Mouse (Mus musculus): ENCODE results near the gene Mapk7. TPM values are rescaled to one million over a fixed set of nuclear protein-coding genes. Genes with fewer than 3 reads are reported as not detected.

Gene Mapk7
- 28.8 and 29.6 TPM in 2 replicates for polyA plus RNA-seq (2015; fragmentation: Nextera tagmentation; extraction: Ambion mirVana)

GRCm38 (mm10) chr11:61494129-61494997, at the start of gene Mapk7:
Mapk7 (minus strand) TSS chr11:61494406.
- Histone ChIP-seq H3K27me3 (replicated peaks) (no peaks in the 10 kb centered on the region), H3K9me3 (no peaks in the 10 kb centered on the region), H3K4me1 (peaks cover 26% of the 10 kb centered on the region), H3K36me3 (peaks cover 36% of the 10 kb centered on the region), H3K4me3 (peak within 1 kb of the TSS; percentile 95), H3K9ac (peak within 1 kb of the TSS; percentile 90), H3K4me2 (peak within 1 kb of the TSS; percentile 95), H3K27ac (replicated peaks) (peak within 1 kb of the TSS; percentile 91)
- under 1% methylated on average over 61 of the region's 62 CpGs for WGBS
- peak; percentile 91 for ATAC-seq (ENCODE audit: extremely low read depth, insufficient number of reproducible peaks, low FRiP score, low TSS enrichment)

- Histone ChIP-seq H3K4me3 (no peak overlapping the region), H3K36me3 (peaks cover 60% of the 10 kb centered on the region), H3K27me3 (replicated peaks) (no peaks in the 10 kb centered on the region), H3K4me1 (peaks cover 36% of the 10 kb centered on the region), H3K27ac (replicated peaks) (no peak overlapping the region), H3K9ac (no peak overlapping the region), H3K4me2 (no peak overlapping the region), H3K9me3 (no peaks in the 10 kb centered on the region)
- 86% methylated on average over 2 of the region's 2 CpGs for WGBS
- no peak for ATAC-seq (ENCODE audit: extremely low read depth, insufficient number of reproducible peaks, low FRiP score, low TSS enrichment)
These were observed 46.9 kb upstream of the Mapk7 start for GRCm38 (mm10) chr11:61541106-61541505.

- no peak overlapping the region for H3K4me2 ChIP-seq
- ATAC-seq (ENCODE audit: extremely low read depth, insufficient number of reproducible peaks, low FRiP score, low TSS enrichment) = no peak
- no peak overlapping the region for H3K4me3 ChIP-seq
- H3K9me3 ChIP-seq = no peaks in the 10 kb centered on the region
- no peak overlapping the region for H3K9ac ChIP-seq
- H3K36me3 ChIP-seq = peaks cover 55% of the 10 kb centered on the region
- no peaks in the 10 kb centered on the region for H3K27me3 ChIP-seq (replicated peaks)
- peaks cover 36% of the 10 kb centered on the region for H3K4me1 ChIP-seq
- no peak overlapping the region for H3K27ac ChIP-seq (replicated peaks)
- WGBS = 87% methylated on average over 7 of the region's 7 CpGs
These were observed 46.4 kb upstream of the Mapk7 start for GRCm38 (mm10) chr11:61540642-61541041.

GRCm38 (mm10) chr11:61537362-61537761, 43.2 kb upstream of the Mapk7 start:
- Histone ChIP-seq H3K4me1 (peaks cover 45% of the 10 kb centered on the region), H3K36me3 (peaks cover 41% of the 10 kb centered on the region), H3K4me2 (no peak overlapping the region), H3K4me3 (no peak overlapping the region), H3K27me3 (replicated peaks) (no peaks in the 10 kb centered on the region), H3K9me3 (no peaks in the 10 kb centered on the region), H3K9ac (no peak overlapping the region), H3K27ac (replicated peaks) (no peak overlapping the region)
- 69% methylated on average over 3 of the region's 3 CpGs for WGBS
- ATAC-seq (ENCODE audit: extremely low read depth, insufficient number of reproducible peaks, low FRiP score, low TSS enrichment) = no peak

GRCm38 (mm10) chr11:61536952-61537351, 42.7 kb upstream of the Mapk7 start:
- H3K36me3 ChIP-seq = peaks cover 45% of the 10 kb centered on the region
- H3K4me1 ChIP-seq = peaks cover 41% of the 10 kb centered on the region
- H3K4me2 ChIP-seq = no peak overlapping the region
- H3K4me3 ChIP-seq = no peak overlapping the region
- no peak overlapping the region for H3K27ac ChIP-seq (replicated peaks)
- H3K27me3 ChIP-seq (replicated peaks) = no peaks in the 10 kb centered on the region
- 34% methylated on average over 3 of the region's 3 CpGs for WGBS
- H3K9me3 ChIP-seq = no peaks in the 10 kb centered on the region
- no peak for ATAC-seq (ENCODE audit: extremely low read depth, insufficient number of reproducible peaks, low FRiP score, low TSS enrichment)
- H3K9ac ChIP-seq = no peak overlapping the region

GRCm38 (mm10) chr11:61535530-61535929, 41.3 kb upstream of the Mapk7 start:
- H3K9me3 ChIP-seq = no peaks in the 10 kb centered on the region
- H3K9ac ChIP-seq = no peak overlapping the region
- WGBS = 55% methylated on average over 1 of the region's 1 CpGs
- ATAC-seq (ENCODE audit: extremely low read depth, insufficient number of reproducible peaks, low FRiP score, low TSS enrichment) = no peak
- no peak overlapping the region for H3K4me2 ChIP-seq
- no peaks in the 10 kb centered on the region for H3K27me3 ChIP-seq (replicated peaks)
- no peak overlapping the region for H3K4me3 ChIP-seq
- peaks cover 27% of the 10 kb centered on the region for H3K4me1 ChIP-seq
- H3K36me3 ChIP-seq = peaks cover 53% of the 10 kb centered on the region
- H3K27ac ChIP-seq (replicated peaks) = no peak overlapping the region

- Histone ChIP-seq H3K9ac (no peak overlapping the region), H3K4me3 (no peak overlapping the region), H3K27ac (replicated peaks) (peak overlapping the region; percentile 24; the same call in 1 of the 2 replicates), H3K27me3 (replicated peaks) (no peaks in the 10 kb centered on the region), H3K36me3 (peaks cover 50% of the 10 kb centered on the region), H3K9me3 (no peaks in the 10 kb centered on the region), H3K4me1 (peaks cover 33% of the 10 kb centered on the region), H3K4me2 (no peak overlapping the region)
- ATAC-seq (ENCODE audit: extremely low read depth, insufficient number of reproducible peaks, low FRiP score, low TSS enrichment) = no peak
- WGBS = 69% methylated on average over 5 of the region's 5 CpGs
These were observed 39.4 kb upstream of the Mapk7 start for GRCm38 (mm10) chr11:61533571-61533970.

GRCm38 (mm10) chr11:61532820-61533219, 38.6 kb upstream of the Mapk7 start:
- no peak overlapping the region for H3K9ac ChIP-seq

GRCm38 (mm10) chr11:61529268-61529713, 35.1 kb upstream of the Mapk7 start:
- no peak overlapping the region for H3K4me2 ChIP-seq
- peaks cover 53% of the 10 kb centered on the region for H3K36me3 ChIP-seq
- H3K9me3 ChIP-seq = no peaks in the 10 kb centered on the region
- no peak overlapping the region for H3K4me3 ChIP-seq
- no peaks in the 10 kb centered on the region for H3K27me3 ChIP-seq (replicated peaks)
- 54% methylated on average over 4 of the region's 4 CpGs for WGBS
- no peak overlapping the region for H3K9ac ChIP-seq
- H3K27ac ChIP-seq (replicated peaks) = 0 out of 2 replicates have a peak overlapping the region, but pooled peaks have one; percentile 45
- ATAC-seq (ENCODE audit: extremely low read depth, insufficient number of reproducible peaks, low FRiP score, low TSS enrichment) = no peak
- peaks cover 28% of the 10 kb centered on the region for H3K4me1 ChIP-seq

More at GRCm38 (mm10) chr11:61532820-61533219, 38.6 kb upstream of the Mapk7 start:
- H3K4me2 ChIP-seq = no peak overlapping the region
- H3K27me3 ChIP-seq (replicated peaks) = no peaks in the 10 kb centered on the region
- H3K36me3 ChIP-seq = peaks cover 46% of the 10 kb centered on the region
- no peak overlapping the region for H3K27ac ChIP-seq (replicated peaks)
- ATAC-seq (ENCODE audit: extremely low read depth, insufficient number of reproducible peaks, low FRiP score, low TSS enrichment) = no peak
- whole genome bisulfite sequencing = 84% methylated on average over 2 of the region's 2 CpGs
- H3K4me1 ChIP-seq = peaks cover 27% of the 10 kb centered on the region
- H3K9me3 ChIP-seq = no peaks in the 10 kb centered on the region
- no peak overlapping the region for H3K4me3 ChIP-seq

GRCm38 (mm10) chr11:61526872-61527271, 32.7 kb upstream of the Mapk7 start:
- peaks cover 19% of the 10 kb centered on the region for H3K4me1 ChIP-seq

GRCm38 (mm10) chr11:61519484-61520107, 25.4 kb upstream of the Mapk7 start:
- H3K27me3 ChIP-seq (replicated peaks) = no peaks in the 10 kb centered on the region
- no peak overlapping the region for H3K9ac ChIP-seq
- peak overlapping the region; percentile 28; the same call in 1 of the 2 replicates for H3K27ac ChIP-seq (replicated peaks)
- H3K4me2 ChIP-seq = no peak overlapping the region
- 85% methylated on average over 3 of the region's 3 CpGs for WGBS
- no peak for ATAC-seq (ENCODE audit: extremely low read depth, insufficient number of reproducible peaks, low FRiP score, low TSS enrichment)
- peaks cover 23% of the 10 kb centered on the region for H3K4me1 ChIP-seq
- no peak overlapping the region for H3K4me3 ChIP-seq
- H3K36me3 ChIP-seq = peaks cover 77% of the 10 kb centered on the region
- H3K9me3 ChIP-seq = no peaks in the 10 kb centered on the region

More at GRCm38 (mm10) chr11:61526872-61527271, 32.7 kb upstream of the Mapk7 start:
- H3K27ac ChIP-seq (replicated peaks) = no peak overlapping the region
- ATAC-seq (ENCODE audit: extremely low read depth, insufficient number of reproducible peaks, low FRiP score, low TSS enrichment) = no peak
- 85% methylated on average over 1 of the region's 1 CpGs for whole genome bisulfite sequencing
- no peak overlapping the region for H3K4me3 ChIP-seq
- no peak overlapping the region for H3K9ac ChIP-seq
- H3K4me2 ChIP-seq = no peak overlapping the region
- peaks cover 53% of the 10 kb centered on the region for H3K36me3 ChIP-seq
- H3K27me3 ChIP-seq (replicated peaks) = no peaks in the 10 kb centered on the region
- no peaks in the 10 kb centered on the region for H3K9me3 ChIP-seq

All from heart, embryonic 13.5 days (tissue).